Mouse (Mus musculus) cerebellum, adult 11-12 months (tissue): Measurements from ENCODE around the gene Rasgef1b.

ENCODE experiments used
- DNase-seq: peaks from one replicate; pipeline ENCODE4 v3.0.0; 2022

The Rasgef1b gene

GRCm38 (mm10) chr5:99525649-99526048 lies 203.2 kb downstream of the Rasgef1b start:
- no peak for DNase-seq

- DNase-seq: no peak
Observed at GRCm38 (mm10) chr5:99522571-99523269, 206.1 kb downstream of the Rasgef1b start.

GRCm38 (mm10) chr5:99521411-99521810 lies 207.5 kb downstream of the Rasgef1b start:
- DNase-seq: no peak

- DNase-seq: no peak
Observed at GRCm38 (mm10) chr5:99519556-99519955, 209.3 kb downstream of the Rasgef1b start.

GRCm38 (mm10) chr5:99519023-99519422 lies 209.8 kb downstream of the Rasgef1b start:
- no peak for DNase-seq

- no peak for DNase-seq
Observed at GRCm38 (mm10) chr5:99516207-99516606, 212.7 kb downstream of the Rasgef1b start.

- no peak for DNase-seq
Observed at GRCm38 (mm10) chr5:99515764-99516163, 213.1 kb downstream of the Rasgef1b start.

- no peak for DNase-seq
Observed at GRCm38 (mm10) chr5:99513209-99513880, 215.5 kb downstream of the Rasgef1b start.

- DNase-seq: no peak
Observed at GRCm38 (mm10) chr5:99511081-99511480, 217.8 kb downstream of the Rasgef1b start.

GRCm38 (mm10) chr5:99506109-99506508 lies 222.8 kb downstream of the Rasgef1b start:
- DNase-seq: no peak

- peak; percentile 27 for DNase-seq
Observed at GRCm38 (mm10) chr5:99504349-99504830, 224.5 kb downstream of the Rasgef1b start.

GRCm38 (mm10) chr5:99502681-99503080 lies 226.2 kb downstream of the Rasgef1b start:
- no peak for DNase-seq

- DNase-seq: no peak
Observed at GRCm38 (mm10) chr5:99499404-99500089, 229.3 kb downstream of the Rasgef1b start.

GRCm38 (mm10) chr5:99497856-99498255 lies 231.0 kb downstream of the Rasgef1b start:
- no peak for DNase-seq

GRCm38 (mm10) chr5:99496931-99497782 lies 231.7 kb downstream of the Rasgef1b start:
- DNase-seq: no peak

- DNase-seq: no peak
Observed at GRCm38 (mm10) chr5:99496157-99496453, 232.8 kb downstream of the Rasgef1b start.

- no peak for DNase-seq
Observed at GRCm38 (mm10) chr5:99495354-99496156, 233.3 kb downstream of the Rasgef1b start.

- DNase-seq: no peak
Observed at GRCm38 (mm10) chr5:99493861-99494260, 235.0 kb downstream of the Rasgef1b start.

GRCm38 (mm10) chr5:99493017-99493416 lies 235.8 kb downstream of the Rasgef1b start:
- peak; percentile 16 for DNase-seq

GRCm38 (mm10) chr5:99488479-99489158 lies 240.2 kb downstream of the Rasgef1b start:
- DNase-seq: no peak
